Mouse (Mus musculus): ENCODE results near the gene Gm13040.
"Not testable (repeated sequence)": the region's sequence is repeated elsewhere in the genome, so short reads cannot be mapped to it uniquely, and the experiment has no call there.

Gm13040 gene

DNA sequence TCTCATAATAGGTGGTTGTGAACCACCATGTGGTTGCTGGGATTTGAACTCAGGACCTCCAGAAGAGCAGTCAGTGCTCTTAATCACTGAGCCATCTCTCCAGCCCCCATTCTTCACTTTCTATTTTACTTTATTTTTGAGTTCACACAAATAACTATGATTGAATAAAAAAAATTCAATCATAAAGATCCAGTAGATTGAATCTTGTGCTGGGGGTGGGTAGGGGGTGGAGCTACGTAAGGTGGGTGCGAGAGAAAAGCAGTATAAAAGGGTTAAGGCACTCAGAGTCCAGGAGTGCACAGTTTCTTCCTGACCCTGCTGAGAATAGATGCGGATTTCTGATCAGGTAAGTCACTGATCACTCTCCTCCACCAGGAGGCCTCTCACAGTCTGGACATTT, at the start of gene Gm13040:
Gene Gm13040, plus strand, starts transcription at position 301 of the 400 bp plus-strand sequence.
- not testable (repeated sequence) for DNase-seq

DNA sequence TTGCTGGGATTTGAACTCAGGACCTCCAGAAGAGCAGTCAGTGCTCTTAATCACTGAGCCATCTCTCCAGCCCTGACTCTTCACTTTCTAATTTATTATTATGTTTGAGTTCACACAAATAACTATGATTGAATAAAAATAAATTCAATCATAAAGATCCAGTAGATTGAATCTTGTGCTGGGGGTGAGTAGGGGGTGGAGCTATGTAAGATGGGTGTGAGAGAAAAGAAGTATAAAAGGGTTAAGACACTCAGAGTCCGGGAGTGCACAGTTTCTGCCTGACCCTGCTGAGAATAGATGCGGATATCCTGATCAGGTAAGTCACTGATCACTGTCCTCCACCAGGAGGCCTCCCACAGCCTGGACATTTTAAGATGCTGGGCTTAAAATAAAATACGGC, 24.7 kb upstream of the Gm13040 start, which contains the start of gene Gm13043:
Gene Gm13043, plus strand, starts transcription at position 301 of the 400 bp plus-strand sequence.
- no peak for DNase-seq

DNA sequence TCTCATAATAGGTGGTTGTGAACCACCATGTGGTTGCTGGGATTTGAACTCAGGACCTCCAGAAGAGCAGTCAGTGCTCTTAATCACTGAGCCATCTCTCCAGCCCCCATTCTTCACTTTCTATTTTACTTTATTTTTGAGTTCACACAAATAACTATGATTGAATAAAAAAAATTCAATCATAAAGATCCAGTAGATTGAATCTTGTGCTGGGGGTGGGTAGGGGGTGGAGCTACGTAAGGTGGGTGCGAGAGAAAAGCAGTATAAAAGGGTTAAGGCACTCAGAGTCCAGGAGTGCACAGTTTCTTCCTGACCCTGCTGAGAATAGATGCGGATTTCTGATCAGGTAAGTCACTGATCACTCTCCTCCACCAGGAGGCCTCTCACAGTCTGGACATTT, 15.6 kb downstream of the Gm13040 start, which contains the start of the genes BC080695 and Gm13057:
Gene BC080695, plus strand, starts transcription at position 301 of the 400 bp plus-strand sequence.
Gene Gm13057, plus strand, starts transcription at position 310 of the 400 bp plus-strand sequence.
- DNase-seq = not testable (repeated sequence)
